Mouse (Mus musculus) liver, embryonic 14.5 days (tissue): ENCODE measurements around the gene Phf14.

Source experiments
- CTCF ChIP-seq: IDR thresholded peaks from 2 replicates; pipeline ENCODE4 v1.5.1; 2016; ENCODE audit warnings: antibody characterized with exemption, low read depth, control low read depth
- EP300 ChIP-seq: IDR thresholded peaks from 2 replicates; pipeline ENCODE4 v1.6.1; 2016; ENCODE audit warnings: antibody characterized with exemption, low read depth

DNA sequence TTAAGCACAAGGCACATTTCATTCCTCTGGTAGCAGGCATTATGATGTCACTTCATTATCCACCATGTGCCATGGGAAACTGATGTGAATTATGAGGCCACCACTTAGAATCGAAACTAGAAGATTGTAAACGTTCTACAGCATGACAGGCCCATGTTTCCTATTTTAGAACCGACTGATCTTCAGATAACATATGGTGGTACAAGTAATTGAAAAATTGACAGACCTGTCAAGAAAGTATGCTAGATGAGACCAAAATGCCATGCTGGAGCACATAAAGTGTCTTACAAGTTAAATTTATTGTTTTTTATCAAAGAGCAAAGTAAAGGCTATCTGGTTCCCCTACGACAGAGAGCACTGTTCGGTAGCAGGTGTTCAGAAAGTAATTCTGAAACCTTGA, 172.8 kb downstream of the Phf14 start:
- TF ChIP-seq CTCF = no peak
- TF ChIP-seq EP300 = no peak
